Mouse (Mus musculus) heart, postnatal 0 days (tissue): Measurements from ENCODE around the gene Cdk6.

ENCODE experiments used
- CTCF ChIP-seq: IDR thresholded peaks from 2 replicates; pipeline ENCODE4 v1.5.1; 2016; ENCODE audit warnings: antibody characterized with exemption, control low read depth, low read depth
- EP300 ChIP-seq: IDR thresholded peaks from 2 replicates; pipeline ENCODE4 v1.6.1; 2016; ENCODE audit warnings: antibody characterized with exemption, low read depth

DNA sequence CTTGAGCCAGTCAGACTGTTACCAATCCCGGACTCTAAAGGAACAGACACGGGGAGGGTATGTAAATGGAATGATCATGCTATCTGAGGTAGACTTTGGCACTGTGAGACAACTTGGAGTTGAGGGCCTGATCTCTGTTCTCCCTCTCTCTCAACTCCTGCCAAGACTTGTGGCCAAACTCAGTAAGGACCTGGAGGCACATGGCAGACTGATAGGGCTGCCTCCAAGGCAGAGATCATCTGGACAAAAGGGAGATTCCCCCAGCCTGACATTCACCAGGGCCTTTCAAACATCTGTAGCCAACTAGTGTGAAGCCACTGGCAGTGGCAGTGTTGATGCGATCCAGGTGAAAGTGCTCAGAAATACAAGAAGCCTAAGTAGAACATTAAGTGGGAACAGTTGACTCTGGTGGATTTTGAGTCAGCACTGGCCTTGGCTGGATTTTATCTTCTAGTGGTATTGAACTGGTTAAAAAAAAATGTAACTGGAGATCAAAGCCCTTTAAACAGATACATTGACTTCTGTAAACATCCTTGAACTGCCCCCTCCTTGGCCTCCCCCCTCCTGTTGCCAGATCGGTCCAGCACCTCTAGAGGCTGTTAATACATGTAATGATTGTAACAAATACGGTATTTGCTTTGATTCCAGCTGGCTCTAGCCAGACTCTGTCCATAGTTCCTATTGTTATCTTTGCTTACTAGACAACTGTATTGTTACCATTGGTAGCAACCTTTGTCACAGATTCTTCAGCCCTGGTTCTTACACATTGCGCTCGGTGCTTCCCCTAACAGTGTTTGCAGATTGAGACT, 125.0 kb downstream of the Cdk6 start:
- TF ChIP-seq CTCF, result no peak
- no peak for TF ChIP-seq EP300
